Mouse (Mus musculus) gastrocnemius, postnatal 36 days (tissue): ENCODE data around the gene Agbl4. TPM values are rescaled to one million over a fixed set of nuclear protein-coding genes. Genes with fewer than 3 reads are reported as not detected.

Source experiments
- DNase-seq, 2 experiments: peaks; one replicate each; pipeline ENCODE4 v3.0.0; 2022
- intact Hi-C: fragments of 180-260 bp; cut with DNase I; formaldehyde crosslinking; loops from one replicate; pipeline ENCODE4 v1.15.1; 2025
- long read RNA-seq, 2 experiments: library from polyadenylated mRNA; stranded (forward); transcript quantifications; one replicate each; pipeline ENCODE4 v2.0.0; 2021
- total RNA-seq, 2 experiments: library from RNA; stranded (reverse); gene quantifications; 2 replicates each; pipeline ENCODE4 v1.2.3; 2021

Agbl4 gene
- total RNA-seq = not detected
- long read RNA-seq, experiment 1 = 0 reads
- long read RNA-seq, experiment 2 = 0 reads

GRCm38 (mm10) chr4:110397618-110398045 is at the start of gene Agbl4:
TSS of gene Agbl4 (plus strand) at chr4:110397661.
- no peak for DNase-seq
- intact Hi-C loops = no loop called here

GRCm38 (mm10) chr4:110350856-110351177 is 46.6 kb upstream of the Agbl4 start:
- DNase-seq = no peak
- intact Hi-C loops = no loop called here

GRCm38 (mm10) chr4:110351178-110352000 is 46.1 kb upstream of the Agbl4 start, which contains the start of gene Elavl4:
TSS of gene Elavl4 (minus strand) at chr4:110351909.
- intact Hi-C loops = no loop called here
- peak in 1 of 2 experiments; percentile 14 for DNase-seq

- intact Hi-C loops = no loop called here
- no peak for DNase-seq
Observed at GRCm38 (mm10) chr4:110352001-110352369, 45.5 kb upstream of the Agbl4 start.

GRCm38 (mm10) chr4:110360568-110360967 is 36.9 kb upstream of the Agbl4 start:
- DNase-seq = no peak
- intact Hi-C loops = no loop called here

GRCm38 (mm10) chr4:110396221-110396620 is 1.2 kb upstream of the Agbl4 start:
- intact Hi-C loops = no loop called here
- no peak for DNase-seq

- intact Hi-C loops = no loop called here
- DNase-seq = no peak
Observed at GRCm38 (mm10) chr4:110420306-110420705, 22.8 kb downstream of the Agbl4 start.

GRCm38 (mm10) chr4:110427653-110428052 is 30.2 kb downstream of the Agbl4 start:
- DNase-seq = no peak
- intact Hi-C loops = no loop called here

- no peak for DNase-seq
- intact Hi-C loops = no loop called here
Observed at GRCm38 (mm10) chr4:110494371-110494770, 96.9 kb downstream of the Agbl4 start.

GRCm38 (mm10) chr4:110529804-110530203 is 132.3 kb downstream of the Agbl4 start:
- intact Hi-C loops = no loop called here
- DNase-seq = no peak

- intact Hi-C loops = no loop called here
- DNase-seq = no peak
Observed at GRCm38 (mm10) chr4:110549223-110549622, 151.8 kb downstream of the Agbl4 start.

- intact Hi-C loops = no loop called here
- DNase-seq = no peak
Observed at GRCm38 (mm10) chr4:110597726-110598283, 200.3 kb downstream of the Agbl4 start.

GRCm38 (mm10) chr4:110641417-110641816 is 244.0 kb downstream of the Agbl4 start:
- DNase-seq = no peak
- intact Hi-C loops = no loop called here

- no peak for DNase-seq
- intact Hi-C loops = no loop called here
Observed at GRCm38 (mm10) chr4:110662940-110663339, 265.5 kb downstream of the Agbl4 start.

GRCm38 (mm10) chr4:110674121-110674520 is 276.7 kb downstream of the Agbl4 start:
- intact Hi-C loops = no loop called here
- no peak for DNase-seq

- no peak for DNase-seq
- intact Hi-C loops = no loop called here
Observed at GRCm38 (mm10) chr4:110735141-110735540, 337.7 kb downstream of the Agbl4 start.

- intact Hi-C loops = no loop called here
- DNase-seq = no peak
Observed at GRCm38 (mm10) chr4:110757941-110758340, 360.5 kb downstream of the Agbl4 start.

- no peak for DNase-seq
- intact Hi-C loops = no loop called here
Observed at GRCm38 (mm10) chr4:110788596-110788995, 391.1 kb downstream of the Agbl4 start.

GRCm38 (mm10) chr4:110799902-110800301 is 402.4 kb downstream of the Agbl4 start:
- no peak for DNase-seq
- intact Hi-C loops = no loop called here

GRCm38 (mm10) chr4:110810947-110811346 is 413.5 kb downstream of the Agbl4 start:
- intact Hi-C loops = no loop called here
- DNase-seq = no peak

- DNase-seq = no peak
- intact Hi-C loops = no loop called here
Observed at GRCm38 (mm10) chr4:110832776-110833175, 435.3 kb downstream of the Agbl4 start.
